Mouse (Mus musculus) cerebellum, adult 9-11 months (tissue): ENCODE data around the gene Zcrb1.
"Not testable (repeated sequence)": the region's sequence is repeated elsewhere in the genome, so short reads cannot be mapped to it uniquely, and the experiment has no call there.

Source experiments
- DNase-seq: peaks from one replicate; pipeline ENCODE4 v3.0.0; 2022

The Zcrb1 gene

DNA sequence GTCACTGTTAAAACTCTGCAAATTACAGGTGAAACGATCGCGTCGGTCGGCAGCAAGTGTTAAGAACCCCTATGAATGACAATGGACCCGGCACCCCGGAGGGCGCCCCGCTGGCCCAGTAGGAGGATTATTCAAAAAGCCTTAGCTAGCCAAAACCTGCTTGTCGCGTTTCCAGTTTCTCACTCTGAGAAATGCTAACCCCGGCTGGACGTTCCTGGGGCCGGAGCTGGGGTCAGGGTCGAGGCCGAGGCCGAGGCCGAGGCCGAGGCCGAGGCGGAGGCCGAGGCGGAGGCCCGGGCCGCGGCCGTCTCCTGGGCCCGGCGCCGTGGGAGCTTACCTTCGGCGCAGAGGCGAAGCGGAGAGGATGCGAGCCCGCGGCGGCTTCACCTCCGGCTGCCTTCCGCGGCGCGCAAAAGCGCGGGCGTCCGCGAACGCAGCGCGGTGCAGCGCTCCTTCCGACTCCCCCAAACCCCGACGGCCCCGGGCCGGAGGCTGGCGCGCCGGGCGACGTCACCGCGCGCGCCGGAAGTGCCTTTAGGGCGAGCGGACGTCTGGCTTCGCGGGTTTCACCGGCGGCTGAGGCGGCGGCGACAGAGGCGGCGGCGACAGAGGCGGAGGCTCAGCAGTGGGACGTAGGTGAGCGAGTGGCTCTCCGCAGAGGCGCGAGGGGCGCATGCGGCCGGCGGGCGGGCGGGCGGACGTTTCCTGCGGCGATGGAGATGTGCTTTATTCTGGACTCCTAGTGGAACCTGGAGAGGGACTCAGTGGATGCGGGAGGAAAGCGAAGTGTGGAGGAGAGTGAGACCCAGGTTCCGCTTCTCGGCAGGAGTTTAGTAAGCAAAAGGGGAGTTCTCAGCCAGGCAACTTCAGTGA, at the start of gene Zcrb1, which contains the start of gene Pphln1:
Zcrb1 (minus strand) TSS at position 509 of the 873 bp plus-strand sequence.
Pphln1 (plus strand) TSS at position 525 of the 873 bp plus-strand sequence.
- peak; percentile 83 for DNase-seq

DNA sequence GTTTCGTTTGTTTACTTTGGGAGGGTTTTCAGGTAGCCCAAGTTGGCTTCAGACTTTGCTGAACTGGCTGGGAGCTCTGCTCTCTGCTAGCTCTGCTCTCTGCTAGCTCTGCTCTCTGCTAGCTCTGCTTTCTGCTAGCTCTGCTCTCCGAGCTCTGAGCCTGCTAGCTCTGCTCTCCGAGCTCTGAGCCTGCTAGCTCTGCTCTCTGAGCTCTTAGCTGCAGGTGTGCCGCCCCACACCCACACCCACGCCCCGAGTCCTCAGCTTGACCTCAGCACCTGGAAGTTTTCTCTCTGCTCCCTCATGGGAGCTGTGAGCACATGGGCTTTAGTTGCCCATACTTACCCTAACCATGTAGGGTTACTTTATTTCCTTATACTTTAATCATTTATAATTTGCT, 45.5 kb upstream of the Zcrb1 start:
- DNase-seq = no peak

DNA sequence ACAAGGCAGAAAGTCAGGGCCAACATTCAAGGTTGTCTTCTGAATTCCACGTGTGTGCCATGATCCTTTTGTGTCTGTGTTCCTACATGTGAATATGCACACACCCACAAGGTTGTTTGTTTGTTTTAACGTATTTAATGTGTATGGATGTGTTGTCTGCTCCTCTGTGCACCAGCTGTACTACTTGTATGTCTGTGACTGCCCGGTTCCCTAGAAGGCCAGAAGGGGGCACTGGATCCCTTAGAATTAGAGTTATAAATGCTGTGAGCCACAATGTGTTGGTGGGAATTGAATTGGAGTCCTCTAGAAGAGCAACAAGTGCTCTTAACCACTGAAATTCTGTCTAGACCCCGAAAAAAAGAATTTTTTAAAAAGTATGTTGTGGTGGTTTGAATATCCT, 44.1 kb upstream of the Zcrb1 start:
- DNase-seq = no peak

DNA sequence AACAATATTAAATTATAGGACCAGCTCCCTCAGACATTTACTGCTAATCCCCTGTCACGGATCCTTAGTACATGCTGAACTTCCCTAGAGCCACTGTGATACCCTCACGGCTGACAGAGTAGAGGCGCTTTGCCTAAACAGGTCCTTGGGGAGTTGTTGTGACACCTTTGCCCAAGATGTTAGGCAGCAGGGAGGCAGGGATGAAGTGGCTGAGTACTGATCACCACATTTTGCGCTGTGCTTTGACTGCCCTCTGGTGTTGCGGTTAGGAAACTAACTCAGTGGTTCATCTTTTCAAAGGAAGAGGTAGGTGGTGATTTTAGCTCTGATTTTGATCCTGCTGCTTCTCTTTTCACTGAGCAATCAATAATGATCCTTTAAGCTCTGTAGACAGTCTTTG, 40.5 kb upstream of the Zcrb1 start:
- peak; percentile 45 for DNase-seq

DNA sequence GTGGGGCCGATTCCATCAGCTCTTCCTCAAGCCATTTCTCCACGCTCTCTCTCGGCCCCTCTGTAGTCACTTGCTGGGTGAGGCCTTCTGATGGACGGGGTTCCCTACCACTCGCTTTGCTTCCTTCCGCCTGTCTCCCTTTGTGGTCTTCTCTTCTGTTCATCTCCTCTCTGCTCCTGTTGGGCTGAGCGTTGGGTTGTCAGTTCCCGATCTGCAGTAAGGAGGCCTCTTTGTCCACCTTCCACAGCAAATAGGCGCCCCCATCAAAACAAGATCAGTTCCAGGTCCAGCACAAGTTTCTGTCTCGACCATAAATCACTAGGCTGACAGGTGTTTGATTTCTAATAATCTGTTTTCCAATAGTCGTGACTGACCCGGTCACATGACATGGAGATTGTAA, 37.9 kb upstream of the Zcrb1 start:
- no peak for DNase-seq

DNA sequence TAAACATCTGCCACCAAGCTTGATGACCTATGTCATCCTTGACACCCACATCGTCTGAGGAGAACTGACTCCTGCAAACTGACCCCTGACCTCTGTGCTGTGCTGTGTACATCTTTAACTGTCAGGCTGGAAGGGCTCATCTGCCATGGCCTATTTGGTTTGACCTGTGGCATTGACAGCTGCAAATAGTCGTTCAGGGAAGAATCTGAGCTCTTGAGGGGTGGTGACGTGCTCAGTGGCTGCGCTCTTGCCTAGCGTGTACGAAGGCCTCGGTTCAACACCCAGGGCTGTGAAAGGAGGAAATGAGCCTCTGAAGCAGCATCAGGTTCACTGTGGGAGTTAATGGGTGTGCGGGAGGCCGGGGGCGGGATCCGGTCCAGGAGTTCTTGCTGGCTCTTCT, 35.7 kb upstream of the Zcrb1 start:
- no peak for DNase-seq

DNA sequence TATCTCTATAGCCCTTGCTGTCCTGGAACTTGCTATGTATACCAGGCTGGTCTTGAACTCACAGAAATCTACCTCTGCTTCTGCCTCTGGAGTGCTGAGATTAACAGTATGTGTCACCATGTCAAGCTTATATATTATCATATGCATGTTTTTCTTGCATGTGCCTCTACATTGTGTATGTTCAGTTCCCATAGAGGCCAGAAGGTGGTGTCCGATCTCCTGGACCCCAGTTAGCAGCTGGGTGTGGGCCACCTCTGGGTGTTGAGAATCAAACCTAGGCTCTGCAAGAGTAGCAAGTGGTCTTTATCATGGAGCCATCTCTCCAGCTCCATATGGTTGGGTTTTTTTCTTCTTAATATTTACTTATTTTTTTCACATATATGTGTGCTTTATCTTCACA, 24.4 kb upstream of the Zcrb1 start:
- DNase-seq = no peak

DNA sequence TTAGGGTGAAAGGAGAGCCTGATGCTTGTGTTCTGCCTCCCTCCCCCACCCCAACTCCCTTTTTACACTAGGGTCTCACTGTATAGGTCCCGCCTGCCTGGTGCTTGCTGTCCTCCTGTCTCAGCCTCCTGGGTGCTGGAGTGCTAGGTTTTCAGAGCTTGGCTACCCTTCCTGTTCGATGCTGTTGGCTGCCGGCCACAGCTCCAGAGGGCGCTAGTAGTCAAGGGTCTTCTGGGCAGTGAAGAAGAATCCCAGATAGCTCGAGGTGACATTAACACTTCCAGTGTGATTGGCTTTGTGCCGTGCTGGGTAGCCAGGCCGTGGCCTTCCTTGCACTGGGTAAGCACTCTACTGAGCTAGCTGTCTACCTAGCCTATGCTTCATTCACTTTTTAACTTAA, 22.5 kb upstream of the Zcrb1 start:
- DNase-seq = no peak

DNA sequence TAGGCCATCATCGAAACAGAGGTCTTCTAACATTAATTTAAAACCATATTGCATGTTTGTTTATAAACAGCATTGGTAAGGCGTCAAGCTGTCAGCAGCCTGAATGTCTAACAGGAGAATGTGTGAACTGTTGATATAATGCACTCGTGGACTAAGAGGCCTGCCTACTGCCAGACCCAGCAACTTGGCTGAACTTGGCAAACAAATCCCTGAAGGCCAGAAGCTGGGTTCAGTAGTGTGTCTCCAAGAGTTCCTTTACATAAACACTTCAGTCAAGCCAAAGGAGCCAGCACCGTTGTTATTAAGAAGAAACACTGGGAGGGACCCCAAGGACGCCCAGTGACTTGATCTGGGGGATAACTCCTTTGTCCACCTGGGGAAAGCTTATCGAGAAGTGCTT, 18.2 kb upstream of the Zcrb1 start:
- no peak for DNase-seq

DNA sequence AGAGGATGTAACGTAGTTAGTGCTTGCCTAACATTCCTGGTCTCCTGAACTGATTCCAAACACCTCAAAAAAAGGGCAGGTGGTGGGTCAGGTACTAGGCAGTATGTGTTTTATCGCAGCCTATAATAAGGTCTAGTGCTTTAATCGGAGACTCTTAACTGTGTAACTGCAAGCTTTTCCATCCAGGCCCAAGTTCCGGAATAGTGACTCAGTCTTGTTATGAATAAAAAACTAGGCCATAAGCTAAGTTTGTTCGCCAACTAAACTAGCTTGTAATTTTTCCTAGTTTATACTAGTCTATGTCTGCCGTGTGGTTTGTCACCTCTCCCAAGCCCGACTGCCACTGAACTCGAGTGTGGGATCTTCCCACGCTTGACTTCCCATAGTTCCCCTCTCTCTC, 16.3 kb upstream of the Zcrb1 start:
- DNase-seq = no peak

DNA sequence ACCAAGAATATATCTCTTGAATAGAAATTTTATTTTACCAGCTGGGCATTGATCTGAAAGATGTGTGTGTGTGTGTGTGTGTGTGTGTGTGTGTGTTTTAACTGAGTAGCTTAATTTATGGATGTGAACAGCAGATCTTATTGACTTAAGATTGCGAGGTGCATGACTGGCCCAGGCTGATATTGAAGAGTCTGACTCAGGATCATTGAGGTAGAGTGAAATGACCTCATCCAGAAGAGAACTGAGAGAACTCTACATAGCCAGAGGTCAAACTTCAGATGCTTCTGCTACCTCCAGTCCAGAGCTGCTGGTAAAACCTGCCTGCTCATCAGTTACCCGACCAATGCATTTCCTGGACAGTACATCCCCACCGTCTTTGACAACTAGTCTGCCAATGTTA, 14.3 kb upstream of the Zcrb1 start:
- DNase-seq = no peak

DNA sequence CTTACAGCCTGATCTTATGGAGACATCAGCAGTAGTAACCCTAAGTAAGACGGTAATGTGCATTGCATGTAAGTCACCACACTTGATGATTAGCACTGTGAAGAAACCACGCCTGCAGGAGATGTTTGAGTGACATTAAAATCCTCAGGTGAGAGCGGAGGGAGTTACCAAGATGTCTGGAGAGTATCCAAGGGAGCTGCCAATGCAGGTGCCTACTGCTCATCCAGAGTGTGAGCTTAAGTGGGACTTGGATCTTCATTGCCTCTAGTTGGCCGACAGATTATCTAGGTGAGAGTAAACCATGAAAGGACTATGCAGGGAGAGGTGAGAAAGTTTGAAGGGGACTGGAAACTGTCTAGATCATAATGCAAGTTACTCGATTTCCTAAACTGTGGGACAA, 8.4 kb upstream of the Zcrb1 start:
- no peak for DNase-seq

DNA sequence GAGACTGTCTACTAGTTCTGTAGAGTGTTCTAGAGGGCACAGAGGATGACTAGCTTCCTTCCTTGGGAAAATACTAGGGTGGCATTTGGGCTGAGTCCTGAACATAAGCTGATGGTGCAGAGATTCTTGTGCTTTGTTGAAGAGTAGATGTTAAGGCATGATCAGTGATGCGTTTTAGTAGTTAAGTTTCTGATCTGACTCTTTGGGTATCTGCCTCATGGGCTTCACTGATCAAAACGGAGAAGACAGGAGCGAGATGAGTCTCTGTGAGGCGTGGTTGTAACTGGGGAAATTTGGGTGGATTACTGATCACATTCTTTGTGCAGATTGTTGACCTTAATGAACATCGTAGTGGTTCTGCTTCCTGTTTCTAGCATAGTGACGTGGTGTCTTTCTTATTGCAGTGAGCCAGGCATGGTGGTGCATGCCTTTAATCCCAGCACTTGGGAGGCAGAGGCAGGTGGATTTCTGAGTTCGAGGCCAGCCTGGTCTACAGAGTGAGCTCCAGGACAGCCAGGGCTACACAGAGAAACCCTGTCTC, 7.4 kb upstream of the Zcrb1 start:
- no peak for DNase-seq

DNA sequence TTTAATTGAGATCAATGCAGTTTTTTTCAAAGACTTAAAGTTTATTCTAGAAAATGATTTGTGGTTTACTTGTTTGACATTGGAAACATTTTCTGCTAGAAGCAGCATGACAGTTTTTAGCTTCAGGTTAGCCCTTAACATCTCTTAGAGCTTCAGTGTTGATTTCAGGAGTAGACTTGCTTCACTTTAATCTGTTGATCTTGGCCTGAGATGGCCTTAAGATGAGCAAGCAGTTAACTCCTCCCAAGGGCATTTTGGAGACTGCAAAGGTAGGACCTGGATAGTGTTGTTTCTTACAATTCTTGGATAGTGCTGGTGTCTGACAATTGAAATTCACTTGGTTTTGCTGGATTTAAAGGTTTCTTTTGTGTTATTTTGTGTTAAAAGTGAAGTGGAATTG, 6.7 kb upstream of the Zcrb1 start:
- no peak for DNase-seq

DNA sequence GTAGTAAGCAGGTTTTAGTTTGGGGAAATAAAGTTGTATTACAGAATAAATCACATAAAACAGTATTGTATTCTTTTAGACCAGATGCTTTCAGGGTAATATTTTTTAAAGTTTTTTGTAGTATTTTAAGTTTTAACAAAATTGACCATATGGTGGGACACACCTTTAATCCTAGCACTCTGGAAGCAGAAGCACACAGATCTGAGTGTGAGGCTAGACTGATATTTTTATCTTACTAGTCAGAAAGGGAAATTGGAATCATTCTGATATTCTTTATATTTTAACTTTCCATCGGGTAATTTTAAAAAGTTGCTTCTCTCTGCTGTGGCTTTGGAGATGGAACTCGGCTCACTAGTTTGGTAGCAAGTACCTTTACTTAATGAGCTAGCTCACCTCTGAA, 4.6 kb upstream of the Zcrb1 start:
- no peak for DNase-seq

DNA sequence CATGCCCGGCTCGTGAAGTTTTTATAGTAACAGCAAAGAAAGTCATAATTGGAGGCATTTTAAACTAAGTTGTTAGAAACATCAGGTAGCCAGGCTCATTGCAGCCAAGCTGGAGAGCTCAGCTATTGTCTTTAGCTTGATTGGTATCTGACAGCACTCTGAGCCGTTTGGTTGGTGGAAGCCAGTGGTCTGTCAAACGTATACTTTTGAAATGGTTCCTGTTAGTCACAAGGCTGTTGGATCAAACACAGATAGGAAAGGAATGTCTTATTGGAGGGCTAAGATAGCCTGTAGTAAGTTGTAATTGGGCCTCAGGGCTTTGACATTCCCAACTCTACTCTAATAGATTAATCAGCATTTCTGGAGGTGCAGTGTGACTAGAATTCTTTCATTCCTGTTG, 3.3 kb upstream of the Zcrb1 start:
- DNase-seq = no peak

DNA sequence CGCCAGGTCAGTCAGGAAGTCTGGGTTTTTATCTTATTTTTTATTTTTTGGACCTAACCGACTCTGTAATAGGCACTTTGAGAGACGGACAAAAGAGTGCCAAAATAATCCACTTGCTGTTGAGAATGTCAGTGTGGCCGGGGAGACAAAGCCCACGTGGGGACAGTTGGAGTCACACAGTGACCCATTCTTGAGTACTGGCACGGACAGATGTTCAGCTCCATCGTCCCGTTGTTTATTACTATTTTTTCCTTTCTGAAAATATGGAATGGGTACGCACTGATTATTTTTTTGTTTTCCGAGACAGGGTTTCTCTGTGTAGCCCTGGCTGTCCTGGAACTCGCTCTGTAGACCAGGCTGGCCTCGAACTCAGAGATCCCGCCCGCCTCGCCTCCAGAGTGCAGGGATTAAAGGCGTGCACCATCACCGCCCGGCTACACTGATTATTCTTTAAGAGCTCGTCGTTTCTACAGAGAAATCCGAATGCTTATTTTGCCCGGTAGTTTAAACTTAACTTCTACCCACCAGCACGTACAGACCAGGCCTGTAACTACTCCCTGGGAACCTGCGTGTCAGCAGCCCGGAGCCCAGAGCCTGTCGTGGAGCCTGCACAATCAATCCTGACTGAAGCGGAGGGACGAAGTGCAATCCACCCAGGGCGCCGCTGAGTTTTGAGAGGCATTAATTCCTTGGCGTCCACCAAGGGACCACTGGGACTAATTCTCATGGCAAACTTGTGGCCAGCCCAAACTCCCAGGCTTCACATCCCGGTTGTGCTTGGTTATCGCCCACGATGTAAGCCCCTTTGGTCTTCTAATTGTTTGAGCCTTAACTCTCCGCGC, 786 bp upstream of the Zcrb1 start:
- peak; percentile 7 for DNase-seq

DNA sequence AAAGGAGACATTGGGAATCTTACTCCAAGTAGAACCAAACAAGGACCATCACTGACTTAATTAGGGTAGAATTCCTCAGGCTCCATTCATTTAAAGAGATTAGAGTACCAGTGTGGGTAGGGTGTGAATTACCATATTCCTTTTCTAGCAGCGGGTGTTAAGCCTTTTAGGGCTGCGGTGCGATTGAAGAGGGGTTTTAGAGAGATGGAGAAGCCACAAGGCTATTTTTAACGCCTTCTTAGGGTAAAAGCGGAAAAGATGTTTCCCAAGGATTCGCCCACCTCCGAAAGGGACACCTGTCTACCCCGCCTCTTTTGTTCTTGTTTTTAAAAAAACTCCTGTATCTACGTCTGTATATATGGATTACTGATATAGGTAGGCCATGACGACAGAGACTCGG, 865 bp downstream of the Zcrb1 start:
- peak; percentile 7 for DNase-seq

DNA sequence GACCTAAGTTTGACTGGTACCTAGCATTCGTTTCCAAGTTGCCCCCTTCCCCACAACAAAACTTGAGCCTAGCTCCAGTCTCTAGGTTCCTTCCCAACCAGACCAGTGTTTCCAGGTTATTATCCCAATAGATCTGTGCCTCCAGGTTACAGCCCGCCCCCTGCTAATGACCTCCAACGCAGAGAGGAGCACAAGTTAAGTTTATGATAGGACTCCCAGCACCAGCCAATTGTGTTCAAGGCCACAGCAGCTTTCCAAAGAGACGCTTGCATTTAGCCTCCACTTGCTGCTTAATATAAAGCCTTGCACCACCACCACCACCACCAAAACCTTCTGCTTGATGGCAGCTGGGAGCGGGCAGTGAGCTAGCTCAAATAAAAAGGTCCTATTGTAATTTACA, 16.8 kb downstream of the Zcrb1 start:
- DNase-seq = no peak

DNA sequence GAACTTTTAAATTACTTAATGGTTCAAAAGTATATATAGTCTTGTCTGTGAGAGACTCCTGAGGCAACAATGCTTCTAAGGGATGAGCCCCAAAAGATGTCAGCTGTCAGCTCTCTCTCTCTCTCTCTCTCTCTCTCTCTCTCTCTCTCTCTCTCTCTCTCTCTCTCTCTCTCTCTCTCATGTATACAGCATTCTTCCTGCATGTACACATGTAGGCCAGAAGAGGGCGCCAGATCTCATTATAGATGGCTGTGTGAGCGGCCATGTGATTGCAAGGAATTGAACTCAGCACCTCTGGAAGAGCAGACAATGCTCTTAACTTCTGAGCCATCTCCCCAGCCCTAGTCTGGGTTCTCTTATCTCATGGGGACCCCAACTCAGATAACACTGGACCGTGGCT, 19.0 kb downstream of the Zcrb1 start:
- DNase-seq = no peak

DNA sequence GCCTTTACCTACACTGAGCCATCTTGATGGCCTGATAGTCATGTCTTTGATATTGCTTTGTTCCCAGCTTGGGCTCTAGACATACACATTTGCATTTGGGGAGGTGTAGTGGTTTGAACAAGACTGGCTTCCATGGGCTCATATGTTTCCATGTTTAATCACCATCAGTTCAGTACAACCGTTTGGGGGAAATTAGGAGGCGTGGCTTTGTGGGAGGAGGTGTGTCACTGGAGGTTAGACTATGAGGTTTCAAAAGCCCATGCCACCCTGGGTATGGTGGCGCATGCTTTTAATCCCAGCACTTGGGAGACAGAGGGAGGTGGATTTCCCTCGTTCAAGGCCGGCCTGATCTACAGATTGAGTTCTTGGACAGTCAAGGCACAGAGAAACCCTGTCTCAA, 22.4 kb downstream of the Zcrb1 start:
- no peak for DNase-seq

DNA sequence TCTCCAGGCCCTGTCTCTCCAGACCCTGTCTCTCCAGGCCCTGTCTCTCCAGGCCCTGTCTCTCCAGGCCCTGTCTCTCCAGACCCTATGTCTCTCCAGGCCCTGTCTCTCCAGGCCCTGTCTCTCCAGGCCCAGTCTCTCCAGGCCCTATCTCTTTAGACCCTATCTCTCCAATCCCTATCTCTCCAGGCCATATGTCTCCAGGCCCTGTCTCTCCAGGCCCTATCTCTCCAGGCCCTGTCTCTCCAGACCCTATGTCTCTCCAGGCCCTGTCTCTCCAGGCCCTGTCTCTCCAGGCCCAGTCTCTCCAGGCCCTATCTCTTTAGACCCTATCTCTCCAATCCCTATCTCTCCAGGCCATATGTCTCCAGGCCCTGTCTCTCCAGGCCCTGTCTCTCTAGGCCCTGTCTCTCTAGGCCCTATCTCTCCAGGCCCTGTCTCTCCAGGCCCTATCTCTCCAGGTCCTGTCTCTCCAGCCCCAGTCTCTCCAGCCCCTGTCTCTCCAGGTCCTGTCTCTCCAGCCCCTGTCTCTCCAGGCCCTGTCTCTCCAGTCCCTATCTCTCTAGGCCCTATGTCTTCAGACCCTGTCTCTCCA, 25.5 kb downstream of the Zcrb1 start:
- not testable (repeated sequence) for DNase-seq

DNA sequence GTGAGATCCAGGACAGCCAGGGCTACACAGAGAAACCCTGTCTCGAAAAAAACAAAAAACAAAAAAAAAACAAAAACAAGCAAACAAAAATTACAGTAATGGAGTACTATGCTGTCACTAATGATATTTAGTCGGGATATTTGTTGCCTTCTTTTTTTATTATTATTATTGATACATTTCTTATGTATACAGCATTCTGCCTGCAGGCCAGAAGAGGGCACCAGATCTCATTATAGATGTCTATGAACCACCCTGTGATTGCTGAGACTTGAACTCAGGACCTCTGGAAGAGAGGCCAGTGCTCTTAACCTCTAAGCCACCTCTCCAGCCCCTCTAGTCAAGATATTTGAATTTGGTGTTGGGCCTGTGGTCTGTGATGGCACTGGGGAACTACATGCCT, 26.3 kb downstream of the Zcrb1 start:
- no peak for DNase-seq

DNA sequence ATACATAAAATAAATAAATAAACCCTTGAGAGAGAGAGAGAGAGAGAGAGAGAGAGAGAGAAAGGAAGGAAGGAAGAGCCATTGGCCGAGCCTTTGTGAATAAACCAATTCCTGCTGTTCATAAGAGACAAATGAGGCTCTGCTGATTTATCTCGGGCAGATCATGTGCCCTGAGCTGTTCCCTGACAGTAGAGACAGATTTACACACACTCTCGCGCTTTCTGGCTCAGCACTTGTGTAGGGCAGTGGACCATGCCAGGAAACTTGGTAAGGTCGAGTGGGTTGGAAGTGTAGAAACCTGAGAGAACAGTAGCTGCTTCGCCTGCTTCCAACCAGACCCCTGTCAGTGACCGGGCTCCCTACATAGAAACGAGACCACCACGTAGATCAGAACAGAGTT, 29.6 kb downstream of the Zcrb1 start:
- DNase-seq = no peak
